Mouse (Mus musculus) embryonic facial prominence, embryonic 12.5 days (tissue): ENCODE data around the gene Add2. TPM values are rescaled to one million over a fixed set of nuclear protein-coding genes. Genes with fewer than 3 reads are reported as not detected.

Experiments
- ATAC-seq: fragments of 200-750 bp; cut with Nextera tagmentation; 2 replicates; pipeline ENCODE4 v1.8.0; 2017; ENCODE audit not compliant: insufficient number of reproducible peaks, insufficient read depth, low FRiP score, low TSS enrichment
- H3K27ac ChIP-seq: fragments of 300-500 bp; sonication (generic); 2 replicates; pipeline ENCODE4 v1.5.1; 2016; ENCODE audit warnings: mild to moderate bottlenecking
- H3K27me3 ChIP-seq: fragments of 300-500 bp; sonication (generic); 2 replicates; pipeline ENCODE4 v1.6.1; 2016; ENCODE audit warnings: mild to moderate bottlenecking, moderate library complexity
- H3K36me3 ChIP-seq: fragments of 300-500 bp; sonication (generic); 2 replicates; pipeline ENCODE4 v1.6.1; 2016; ENCODE audit warnings: mild to moderate bottlenecking
- H3K4me1 ChIP-seq: fragments of 300-500 bp; sonication (generic); 2 replicates; pipeline ENCODE4 v1.6.1; 2016
- H3K4me2 ChIP-seq: fragments of 300-500 bp; sonication (generic); replicated peaks from 2 replicates; pipeline ENCODE4 v1.6.1; 2016; ENCODE audit warnings: mild to moderate bottlenecking, moderate library complexity
- H3K4me3 ChIP-seq: fragments of 300-500 bp; sonication (generic); 2 replicates; pipeline ENCODE4 v1.5.1; 2016; ENCODE audit warnings: mild to moderate bottlenecking
- H3K9ac ChIP-seq: fragments of 300-500 bp; sonication (generic); 2 replicates; pipeline ENCODE4 v1.6.1; 2016; ENCODE audit warnings: mild to moderate bottlenecking, moderate library complexity
- H3K9me3 ChIP-seq: fragments of 300-500 bp; sonication (generic); 2 replicates; pipeline ENCODE4 v1.6.1; 2016; ENCODE audit warnings: mild to moderate bottlenecking, moderate library complexity
- WGBS: fragments of 180-500 bp; shearing (Covaris S2); methylation state at CpG from one replicate; pipeline ENCODE4 v1.1.7; 2016; 5-methylcytosine and 5-hydroxymethylcytosine counted together
- polyA plus RNA-seq: library from polyadenylated mRNA; unstranded; fragments of >200 nt; fragmentation: Nextera tagmentation; extraction: Ambion mirVana; gene quantifications from 2 replicates; pipeline ENCODE4 v1.2.1, GENCODE M21; 2016

The Add2 gene
- polyA plus RNA-seq, 1 experiment from 2014 or later, result 20.0 TPM

- 57% methylated on average over 6 of the region's 6 CpGs for WGBS
- H3K27ac ChIP-seq, result no peak overlapping the region
- ATAC-seq, result no peak
Observed at GRCm38 (mm10) chr6:86050586-86051268, 22.2 kb downstream of the Add2 start.

DNA sequence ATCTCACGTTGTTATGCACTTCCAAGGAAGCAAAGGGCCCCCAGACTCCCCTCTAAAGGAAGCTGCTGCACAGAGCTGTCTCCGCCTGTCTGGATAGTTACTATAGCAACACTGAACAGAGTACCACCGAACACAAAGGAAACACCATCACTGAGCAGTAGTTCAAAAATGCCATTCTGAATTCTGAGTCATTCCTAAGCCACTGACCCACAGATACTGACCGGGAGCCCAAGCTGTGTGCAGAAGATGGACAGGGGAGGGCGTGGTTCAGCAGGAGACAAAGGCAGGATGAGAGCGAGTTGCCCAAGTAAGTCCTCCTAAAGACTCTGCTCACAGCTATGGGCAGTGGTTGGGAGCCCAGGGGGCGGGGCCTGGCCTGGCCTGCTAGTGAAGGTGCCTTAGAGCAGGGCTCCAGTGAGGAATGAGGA, 23.6 kb downstream of the Add2 start:
- Histone ChIP-seq H3K4me3 (no peak overlapping the region), H3K9ac (no peak overlapping the region), H3K27me3 (0 out of 2 replicates have a peak, but pooled peaks cover 3% of the 10 kb centered on the region), H3K36me3 (no peaks in the 10 kb centered on the region), H3K4me2 (no peak overlapping the region), H3K27ac (peak overlapping the region; percentile 4; the same call in 1 of the 2 replicates), H3K4me1 (peaks cover 13% of the 10 kb centered on the region), H3K9me3 (no peaks in the 10 kb centered on the region)
- no peak for ATAC-seq
- WGBS, result 30% methylated on average over 7 of the region's 7 CpGs

More at GRCm38 (mm10) chr6:86050586-86051268, 22.2 kb downstream of the Add2 start:
- no peak overlapping the region for H3K4me3 ChIP-seq
- H3K9me3 ChIP-seq, result no peaks in the 10 kb centered on the region
- H3K27me3 ChIP-seq, result 0 out of 2 replicates have a peak, but pooled peaks cover 3% of the 10 kb centered on the region
- H3K36me3 ChIP-seq, result no peaks in the 10 kb centered on the region
- H3K4me1 ChIP-seq, result peaks cover 13% of the 10 kb centered on the region
- no peak overlapping the region for H3K9ac ChIP-seq
- H3K4me2 ChIP-seq, result no peak overlapping the region

GRCm38 (mm10) chr6:86052556-86052955, 24.1 kb downstream of the Add2 start:
- Histone ChIP-seq H3K27ac (no peak overlapping the region; the same call in 1 of the 2 replicates), H3K36me3 (no peaks in the 10 kb centered on the region), H3K4me1 (peaks cover 13% of the 10 kb centered on the region), H3K9me3 (no peaks in the 10 kb centered on the region), H3K27me3 (0 out of 2 replicates have a peak, but pooled peaks cover 3% of the 10 kb centered on the region), H3K4me2 (no peak overlapping the region), H3K4me3 (no peak overlapping the region), H3K9ac (no peak overlapping the region)
- no peak for ATAC-seq
- 64% methylated on average over 4 of the region's 4 CpGs for WGBS

GRCm38 (mm10) chr6:86053099-86053498, 24.6 kb downstream of the Add2 start:
- Histone ChIP-seq H3K9me3 (no peaks in the 10 kb centered on the region), H3K27me3 (0 out of 2 replicates have a peak, but pooled peaks cover 3% of the 10 kb centered on the region), H3K36me3 (no peaks in the 10 kb centered on the region), H3K4me2 (no peak overlapping the region), H3K27ac (no peak overlapping the region), H3K4me1 (peaks cover 13% of the 10 kb centered on the region), H3K9ac (no peak overlapping the region), H3K4me3 (no peak overlapping the region)
- WGBS, result 34% methylated on average over 4 of the region's 4 CpGs
- no peak for ATAC-seq

DNA sequence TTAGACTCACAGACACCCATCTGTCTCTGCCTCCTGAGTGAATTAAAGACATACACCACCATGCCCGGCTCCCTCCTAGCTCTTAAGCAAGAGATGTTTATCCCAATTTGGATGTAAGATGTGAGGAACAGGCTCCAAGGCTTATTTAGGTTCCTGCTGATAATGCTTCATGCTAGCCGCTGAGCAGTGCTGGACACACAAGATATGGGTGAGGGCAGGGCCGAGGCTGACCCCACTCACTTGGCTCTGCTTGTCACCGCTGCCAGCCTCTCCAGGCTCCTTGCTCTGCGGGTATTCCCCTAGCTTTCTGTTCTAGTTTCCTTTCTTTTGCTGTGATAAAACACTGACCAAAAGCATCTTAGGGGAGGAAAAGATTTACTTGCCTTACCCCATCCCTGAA, 25.1 kb downstream of the Add2 start:
- 74% methylated on average over 5 of the region's 5 CpGs for WGBS
- no peak overlapping the region for H3K27ac ChIP-seq
- H3K27me3 ChIP-seq, result 0 out of 2 replicates have a peak, but pooled peaks cover 3% of the 10 kb centered on the region
- H3K4me2 ChIP-seq, result no peak overlapping the region
- no peak overlapping the region for H3K4me3 ChIP-seq
- H3K9me3 ChIP-seq, result no peaks in the 10 kb centered on the region
- H3K9ac ChIP-seq, result no peak overlapping the region
- H3K4me1 ChIP-seq, result peaks cover 13% of the 10 kb centered on the region
- no peak for ATAC-seq
- no peaks in the 10 kb centered on the region for H3K36me3 ChIP-seq

GRCm38 (mm10) chr6:86058475-86058874, 30.0 kb downstream of the Add2 start:
- H3K4me1 ChIP-seq, result no peaks in the 10 kb centered on the region
- WGBS, result 3% methylated on average over 1 of the region's 1 CpGs

DNA sequence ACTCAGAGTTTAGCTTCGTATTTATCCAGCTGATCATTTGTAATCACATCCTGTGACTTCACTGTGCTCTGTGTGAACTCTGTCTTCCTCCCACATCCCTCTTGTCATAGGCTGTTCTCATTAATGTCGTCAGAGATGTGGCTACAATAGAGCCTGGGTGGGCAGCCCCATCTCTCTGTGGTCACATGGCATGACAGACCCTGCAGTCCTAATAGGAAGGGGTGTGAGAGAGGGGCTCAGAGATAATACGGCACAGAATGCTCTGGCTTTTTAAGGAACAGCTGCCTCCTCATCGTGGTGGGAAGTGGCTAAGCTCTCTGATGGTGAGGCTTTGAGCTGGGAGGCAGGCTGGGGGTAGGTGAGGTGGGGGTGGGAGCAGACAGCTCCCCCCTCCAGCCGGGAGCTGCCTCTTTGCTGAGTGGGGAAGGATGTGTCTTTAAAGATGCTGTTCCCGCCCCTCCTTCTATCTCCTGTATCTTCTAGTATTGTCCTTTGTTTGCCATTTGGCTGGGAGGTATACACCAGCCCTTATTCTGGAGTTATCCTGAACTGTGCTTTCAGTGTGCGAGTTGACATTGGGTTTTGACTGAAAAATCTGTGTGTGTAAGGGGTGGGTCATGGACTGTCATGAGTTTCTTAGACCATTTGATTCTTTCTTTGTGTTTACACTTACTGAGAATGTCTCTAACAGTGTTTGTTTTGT, 30.8 kb downstream of the Add2 start:
- no peak overlapping the region for H3K9ac ChIP-seq
- H3K4me2 ChIP-seq, result no peak overlapping the region
- WGBS, result 33% methylated on average over 7 of the region's 7 CpGs
- H3K27me3 ChIP-seq, result no peaks in the 10 kb centered on the region
- H3K27ac ChIP-seq, result no peak overlapping the region
- H3K36me3 ChIP-seq, result no peaks in the 10 kb centered on the region
- no peak overlapping the region for H3K4me3 ChIP-seq
- no peaks in the 10 kb centered on the region for H3K4me1 ChIP-seq
- no peaks in the 10 kb centered on the region for H3K9me3 ChIP-seq
- peak; percentile 65 for ATAC-seq

More at GRCm38 (mm10) chr6:86058475-86058874, 30.0 kb downstream of the Add2 start:
- Histone ChIP-seq H3K9ac (no peak overlapping the region), H3K27ac (no peak overlapping the region), H3K36me3 (no peaks in the 10 kb centered on the region), H3K4me3 (no peak overlapping the region), H3K4me2 (no peak overlapping the region), H3K27me3 (no peaks in the 10 kb centered on the region), H3K9me3 (no peaks in the 10 kb centered on the region)
- ATAC-seq, result no peak

- 94% methylated on average over 3 of the region's 3 CpGs for WGBS
- no peaks in the 10 kb centered on the region for H3K36me3 ChIP-seq
- H3K27me3 ChIP-seq, result no peaks in the 10 kb centered on the region
- H3K4me1 ChIP-seq, result no peaks in the 10 kb centered on the region
- ATAC-seq, result no peak
- no peak overlapping the region for H3K4me2 ChIP-seq
- H3K9me3 ChIP-seq, result no peaks in the 10 kb centered on the region
- no peak overlapping the region for H3K4me3 ChIP-seq
- no peak overlapping the region for H3K27ac ChIP-seq
- H3K9ac ChIP-seq, result no peak overlapping the region
Observed at GRCm38 (mm10) chr6:86060170-86060569, 31.7 kb downstream of the Add2 start.

- H3K27ac ChIP-seq, result no peak overlapping the region
- H3K27me3 ChIP-seq, result no peaks in the 10 kb centered on the region
- 62% methylated on average over 5 of the region's 5 CpGs for WGBS
- H3K9me3 ChIP-seq, result no peaks in the 10 kb centered on the region
- no peaks in the 10 kb centered on the region for H3K4me1 ChIP-seq
- no peaks in the 10 kb centered on the region for H3K36me3 ChIP-seq
- ATAC-seq, result no peak
- H3K4me2 ChIP-seq, result no peak overlapping the region
- H3K9ac ChIP-seq, result no peak overlapping the region
- H3K4me3 ChIP-seq, result no peak overlapping the region
Observed at GRCm38 (mm10) chr6:86062226-86062625, 33.7 kb downstream of the Add2 start.

DNA sequence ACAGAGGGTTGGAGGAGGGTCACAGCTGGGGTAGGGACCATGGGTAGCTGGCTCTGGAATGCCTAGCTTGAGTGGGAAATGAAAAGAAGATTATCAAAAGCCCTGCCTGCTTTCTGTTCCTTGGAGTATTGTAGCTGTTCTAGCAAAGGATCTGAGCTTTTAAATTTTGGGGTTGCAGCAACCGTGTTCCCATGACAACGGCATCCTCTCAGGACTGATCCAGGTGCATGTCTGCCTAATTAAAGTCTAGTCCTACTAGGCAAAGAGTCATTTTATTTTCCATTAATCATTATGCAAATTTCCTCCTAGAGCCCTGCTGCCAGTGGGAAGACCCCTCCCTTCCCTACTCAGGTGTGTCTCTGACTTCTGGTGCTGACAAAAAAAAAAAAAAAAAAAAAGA, 34.2 kb downstream of the Add2 start:
- H3K27me3 ChIP-seq, result no peaks in the 10 kb centered on the region
- no peak overlapping the region for H3K9ac ChIP-seq
- ATAC-seq, result no peak
- no peak overlapping the region for H3K4me2 ChIP-seq
- no peaks in the 10 kb centered on the region for H3K4me1 ChIP-seq
- H3K4me3 ChIP-seq, result no peak overlapping the region
- no peaks in the 10 kb centered on the region for H3K9me3 ChIP-seq
- 94% methylated on average over 2 of the region's 2 CpGs for WGBS
- H3K27ac ChIP-seq, result no peak overlapping the region
- no peaks in the 10 kb centered on the region for H3K36me3 ChIP-seq

DNA sequence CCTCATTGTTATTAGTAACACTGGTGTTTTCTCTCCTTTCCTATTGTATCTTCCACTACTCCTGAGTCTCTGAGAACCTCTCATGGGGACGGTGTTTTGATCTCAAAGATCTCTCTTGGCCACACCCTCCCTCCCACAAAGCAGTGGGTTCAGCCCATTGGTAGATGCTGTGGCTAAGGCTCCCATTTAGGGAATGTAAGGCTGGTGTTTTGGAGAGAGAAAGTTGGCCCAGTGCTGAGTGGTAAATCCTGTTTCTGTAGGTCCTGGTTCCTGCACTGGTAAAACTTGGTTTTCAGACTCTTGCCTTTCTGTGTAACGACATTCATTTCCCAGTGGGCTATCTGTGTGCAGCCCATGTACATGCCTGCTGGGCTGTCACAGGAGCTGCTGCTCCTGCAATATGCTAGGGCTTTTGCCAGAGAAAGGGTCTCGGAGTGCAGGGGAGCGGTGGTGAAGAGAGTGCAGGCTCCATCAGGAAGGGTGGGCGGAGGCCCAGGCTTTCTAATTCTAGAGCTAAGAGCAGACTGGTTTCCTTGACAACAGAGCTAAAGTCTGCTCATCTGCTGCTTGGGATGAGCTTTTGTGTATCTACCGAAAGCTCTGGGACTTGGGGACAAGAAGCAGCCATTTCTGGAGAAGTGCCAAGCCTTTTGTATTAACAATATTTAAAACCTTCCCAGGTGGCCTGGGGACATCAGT, 36.0 kb downstream of the Add2 start:
- Histone ChIP-seq H3K27ac (no peak overlapping the region), H3K4me2 (no peak overlapping the region)

More for the DNA sequence above, 36.0 kb downstream of the Add2 start:
- no peaks in the 10 kb centered on the region for H3K36me3 ChIP-seq
- no peak overlapping the region for H3K9ac ChIP-seq
- no peak for ATAC-seq
- 44% methylated on average over 6 of the region's 6 CpGs for WGBS
- H3K27me3 ChIP-seq, result no peaks in the 10 kb centered on the region
- no peaks in the 10 kb centered on the region for H3K9me3 ChIP-seq
- no peaks in the 10 kb centered on the region for H3K4me1 ChIP-seq
- no peak overlapping the region for H3K4me3 ChIP-seq
